Mouse (Mus musculus): Measurements from ENCODE around the gene Tmprss6.

DNA sequence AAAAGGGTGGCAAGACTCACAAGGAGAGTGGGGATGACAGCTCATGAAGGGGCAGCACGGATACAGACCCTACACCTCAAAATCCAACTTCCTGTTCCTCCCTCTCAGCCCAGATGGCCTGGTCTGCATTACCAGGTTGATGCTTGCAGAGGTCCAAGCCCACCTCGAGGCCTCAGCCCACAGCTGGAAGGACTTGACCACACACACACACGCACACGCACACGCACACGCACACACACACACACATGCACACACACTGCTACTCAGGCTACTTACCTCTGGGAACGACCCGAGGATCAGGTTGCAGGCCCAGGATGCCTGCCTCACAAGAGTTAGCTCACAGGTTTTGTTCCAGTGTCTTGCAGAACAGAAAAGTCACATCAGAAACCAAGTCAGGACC lies 21.5 kb upstream of the Tmprss6 start:
- TF ChIP-seq EP300 (IDR thresholded peaks at IDR 0.05; ENCODE audit: insufficient read depth, low read depth, low read length), result no peak
- no peak for TF ChIP-seq CTCF (IDR thresholded peaks at IDR 0.05)
- no peak for TF ChIP-seq POLR2A (IDR thresholded peaks at IDR 0.05; ENCODE audit: insufficient read depth, low read depth, low read length)

All from heart, adult 2 months (tissue).